Mouse (Mus musculus) liver, postnatal 0 days (tissue): Measurements from ENCODE around the gene Hdac9. TPM values are rescaled to one million over a fixed set of nuclear protein-coding genes. Genes with fewer than 3 reads are reported as not detected.

Source experiments
- ATAC-seq: fragments of 200-750 bp; cut with Nextera tagmentation; 2 replicates; pipeline ENCODE4 v1.8.0; 2017; ENCODE audit warnings: mild to moderate bottlenecking, moderate library complexity
- DNase-seq: peaks from one replicate; pipeline ENCODE4 v3.0.0-alpha.2; 2016
- H3K27ac ChIP-seq: fragments of 300-500 bp; sonication (generic); 2 replicates; pipeline ENCODE4 v1.5.1; 2014; ENCODE audit warnings: antibody characterized with exemption, moderate library complexity, mild to moderate bottlenecking, low read depth
- H3K27me3 ChIP-seq: fragments of 300-500 bp; sonication (generic); 2 replicates; pipeline ENCODE4 v1.6.1; 2014; ENCODE audit warnings: low read length, control low read depth, mixed read lengths; ENCODE audit not compliant: insufficient read depth
- H3K36me3 ChIP-seq: fragments of 300-500 bp; sonication (generic); replicated peaks from 2 replicates; pipeline ENCODE4 v1.6.1; 2014; ENCODE audit warnings: mild to moderate bottlenecking, control low read depth, low read length, moderate library complexity, mixed read lengths; ENCODE audit not compliant: insufficient read depth
- H3K4me1 ChIP-seq: fragments of 300-500 bp; sonication (generic); 2 replicates; pipeline ENCODE4 v1.6.1; 2014; ENCODE audit warnings: antibody characterized with exemption, mild to moderate bottlenecking, control low read depth; ENCODE audit not compliant: insufficient read depth
- H3K4me2 ChIP-seq: fragments of 300-500 bp; sonication (generic); 2 replicates; pipeline ENCODE4 v1.6.1; 2014; ENCODE audit warnings: low read depth, mild to moderate bottlenecking, low read length, moderate library complexity, mixed read lengths
- H3K4me3 ChIP-seq: fragments of 300-500 bp; sonication (generic); 2 replicates; pipeline ENCODE4 v1.5.1; 2014; ENCODE audit warnings: low read depth, low read length
- H3K9ac ChIP-seq: fragments of 300-500 bp; sonication (generic); replicated peaks from 2 replicates; pipeline ENCODE4 v1.6.1; 2014; ENCODE audit warnings: mild to moderate bottlenecking, moderate library complexity
- H3K9me3 ChIP-seq: fragments of 300-500 bp; sonication (generic); 2 replicates; pipeline ENCODE4 v1.6.1; 2016; ENCODE audit warnings: mild to moderate bottlenecking, control low read depth, low read length, mixed read lengths
- CTCF ChIP-seq: sonication (generic); IDR thresholded peaks from 2 replicates; pipeline ENCODE4 v1.5.1; 2016; ENCODE audit warnings: antibody characterized with exemption, low read depth
- EP300 ChIP-seq: IDR thresholded peaks from 2 replicates; pipeline ENCODE4 v1.6.1; 2016; ENCODE audit warnings: antibody characterized with exemption, low read depth, mild to moderate bottlenecking
- WGBS: fragments of 180-500 bp; shearing (Covaris S2); extraction: QIAGEN DNeasy Blood & Tissue Kit; methylation state at CpG from one replicate; pipeline ENCODE4 v1.1.7; 2014; ENCODE audit not compliant: insufficient replicate concordance; 5-methylcytosine and 5-hydroxymethylcytosine counted together
- polyA plus RNA-seq: library from polyadenylated mRNA; unstranded; fragments of >200 nt; fragmentation: Nextera tagmentation; extraction: Ambion mirVana; gene quantifications from 2 replicates; pipeline ENCODE4 v1.2.1, GENCODE M21; 2015

The Hdac9 gene
- polyA plus RNA-seq, 1 experiment from 2014 or later = 1.3 TPM

DNA sequence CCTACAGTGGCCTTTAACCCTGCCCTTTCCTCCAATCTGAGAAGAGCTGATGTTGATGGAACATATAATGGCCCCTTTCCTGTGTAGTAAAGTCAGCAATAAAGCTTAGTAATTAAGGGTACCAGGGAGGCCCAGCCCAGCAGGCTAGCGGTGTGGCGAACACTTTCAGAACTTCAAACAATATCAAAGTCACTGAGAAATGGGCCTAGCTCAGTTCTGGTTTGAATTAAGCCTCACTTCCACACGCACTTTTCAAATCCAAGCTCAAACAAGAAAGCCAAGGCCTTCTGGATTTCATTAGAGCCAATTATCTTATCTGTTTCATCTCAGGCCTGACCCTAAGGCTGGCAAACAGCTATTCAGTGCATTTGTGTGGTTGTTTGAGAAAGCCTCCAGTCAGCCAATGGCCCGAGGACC lies 716.9 kb downstream of the Hdac9 start:
- no peak overlapping the region for H3K4me3 ChIP-seq
- no peaks in the 10 kb centered on the region for H3K4me1 ChIP-seq
- ATAC-seq (no peak), DNase-seq (no peak)
- H3K27me3 ChIP-seq = no peaks in the 10 kb centered on the region
- H3K27ac ChIP-seq = no peak overlapping the region
- no peaks in the 10 kb centered on the region for H3K9me3 ChIP-seq
- H3K9ac ChIP-seq = no peak overlapping the region
- TF ChIP-seq CTCF (no peak), EP300 (no peak)
- H3K4me2 ChIP-seq = no peak overlapping the region
- 65% methylated on average over 4 of the region's 4 CpGs for WGBS
- no peaks in the 10 kb centered on the region for H3K36me3 ChIP-seq

DNA sequence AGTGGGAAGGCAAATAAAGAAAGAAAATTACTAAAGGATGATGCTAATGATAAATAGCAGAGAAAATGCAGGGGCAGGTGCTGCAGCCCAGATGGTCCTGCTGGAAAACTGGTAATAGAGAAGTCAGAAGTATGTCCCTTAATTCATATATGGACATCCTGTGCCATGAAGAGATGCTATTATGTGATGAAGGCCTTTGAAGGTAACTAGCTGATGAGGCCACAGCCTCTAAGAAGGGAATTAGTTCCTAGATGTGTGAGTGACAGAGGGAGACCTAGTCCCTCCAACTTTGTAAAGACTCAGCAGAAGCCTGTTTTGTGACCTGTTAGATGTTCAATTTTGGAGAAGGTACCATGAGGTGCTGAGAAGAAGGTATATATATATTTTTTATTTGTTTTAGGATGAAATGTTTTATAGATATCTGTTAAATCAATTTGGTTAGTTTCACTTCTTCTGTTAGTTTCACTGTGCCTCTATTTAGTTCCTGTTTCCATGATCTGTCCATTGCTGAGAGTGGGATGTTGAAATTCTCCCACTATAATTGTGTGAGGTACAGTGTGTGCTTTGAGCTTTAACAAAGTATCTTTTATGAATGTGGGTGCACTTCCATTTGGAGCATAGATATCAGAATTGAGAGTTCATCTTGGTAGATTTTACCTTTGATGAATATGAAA lies 721.6 kb downstream of the Hdac9 start:
- TF ChIP-seq EP300 (no peak), CTCF (no peak)
- no peak for ATAC-seq
- H3K27ac ChIP-seq = no peak overlapping the region
- no peaks in the 10 kb centered on the region for H3K27me3 ChIP-seq
- no peaks in the 10 kb centered on the region for H3K9me3 ChIP-seq
- no peaks in the 10 kb centered on the region for H3K36me3 ChIP-seq
- H3K4me2 ChIP-seq = no peak overlapping the region
- no peak overlapping the region for H3K4me3 ChIP-seq
- DNase-seq = no peak
- H3K9ac ChIP-seq = no peak overlapping the region
- no peaks in the 10 kb centered on the region for H3K4me1 ChIP-seq

DNA sequence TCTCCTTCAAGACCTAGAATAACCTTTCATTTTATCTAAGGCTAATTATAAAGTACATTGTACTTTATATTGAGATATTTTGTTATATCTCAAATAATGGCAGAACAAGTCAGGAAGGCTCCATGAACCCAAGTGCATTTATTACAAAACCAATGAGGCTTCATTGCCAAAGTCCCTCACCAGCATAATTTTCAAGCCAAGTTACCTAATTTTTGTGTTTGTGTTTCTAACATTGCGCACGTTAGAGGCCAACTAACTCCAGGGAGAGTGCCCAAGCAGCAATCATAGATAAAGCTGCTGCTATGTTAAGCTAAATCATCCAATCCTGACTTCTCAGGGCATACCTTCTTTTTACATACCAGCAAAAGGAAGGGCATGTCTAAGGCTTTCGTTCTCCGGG lies 722.8 kb downstream of the Hdac9 start:
- Histone ChIP-seq H3K9me3 (no peaks in the 10 kb centered on the region), H3K36me3 (no peaks in the 10 kb centered on the region), H3K4me3 (no peak overlapping the region), H3K4me1 (no peaks in the 10 kb centered on the region), H3K9ac (no peak overlapping the region), H3K27me3 (no peaks in the 10 kb centered on the region), H3K4me2 (no peak overlapping the region), H3K27ac (no peak overlapping the region)
- TF ChIP-seq CTCF (no peak), EP300 (no peak)
- DNase-seq = no peak
- ATAC-seq = no peak
- WGBS = 81% methylated on average over 4 of the region's 4 CpGs

DNA sequence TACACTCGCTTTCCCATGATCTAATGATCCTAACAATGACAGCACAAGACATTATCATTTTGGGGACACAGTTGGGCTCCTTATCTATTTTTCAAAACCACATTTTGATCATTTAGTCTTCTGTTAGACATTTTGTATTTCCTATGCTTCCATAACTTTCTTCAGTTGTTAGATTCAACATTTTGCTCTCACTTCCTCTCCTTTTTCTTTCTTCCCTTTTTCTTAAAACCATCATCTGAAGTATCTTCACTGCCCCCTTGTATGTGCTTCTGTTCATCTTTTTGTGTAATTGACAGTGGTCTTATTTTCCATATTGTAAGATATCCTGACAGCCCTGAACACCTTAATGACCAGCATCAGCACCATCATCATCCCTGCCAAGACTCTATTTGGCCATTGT lies 725.6 kb downstream of the Hdac9 start:
- H3K9ac ChIP-seq = no peak overlapping the region
- no peak overlapping the region for H3K4me3 ChIP-seq
- WGBS = 83% methylated on average over 1 of the region's 1 CpGs
- no peak for ATAC-seq
- no peak overlapping the region for H3K27ac ChIP-seq
- H3K36me3 ChIP-seq = no peaks in the 10 kb centered on the region
- no peaks in the 10 kb centered on the region for H3K9me3 ChIP-seq
- no peak for DNase-seq
- H3K4me1 ChIP-seq = no peaks in the 10 kb centered on the region
- no peaks in the 10 kb centered on the region for H3K27me3 ChIP-seq
- H3K4me2 ChIP-seq = no peak overlapping the region
- TF ChIP-seq EP300 (no peak), CTCF (no peak)

DNA sequence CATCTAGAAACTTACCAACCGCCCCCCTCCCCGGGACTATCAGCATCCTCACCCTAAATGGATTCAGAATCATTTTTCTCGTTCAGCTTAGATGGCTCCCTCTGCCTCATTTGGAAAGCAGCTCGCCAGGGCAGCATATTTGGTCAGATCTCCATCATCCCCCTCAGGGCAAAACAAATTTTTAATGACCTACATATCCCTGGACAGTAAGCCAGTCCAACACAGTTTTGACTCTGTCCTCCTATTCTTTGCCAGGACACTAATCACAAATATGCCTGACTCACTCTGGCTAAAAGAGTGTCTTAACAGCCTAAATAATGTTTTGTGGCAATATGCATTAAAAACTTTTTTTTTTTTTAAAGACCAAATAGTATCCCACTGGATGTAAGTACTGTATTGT lies 738.0 kb downstream of the Hdac9 start:
- WGBS = 74% methylated on average over 4 of the region's 4 CpGs
- H3K9me3 ChIP-seq = no peaks in the 10 kb centered on the region

DNA sequence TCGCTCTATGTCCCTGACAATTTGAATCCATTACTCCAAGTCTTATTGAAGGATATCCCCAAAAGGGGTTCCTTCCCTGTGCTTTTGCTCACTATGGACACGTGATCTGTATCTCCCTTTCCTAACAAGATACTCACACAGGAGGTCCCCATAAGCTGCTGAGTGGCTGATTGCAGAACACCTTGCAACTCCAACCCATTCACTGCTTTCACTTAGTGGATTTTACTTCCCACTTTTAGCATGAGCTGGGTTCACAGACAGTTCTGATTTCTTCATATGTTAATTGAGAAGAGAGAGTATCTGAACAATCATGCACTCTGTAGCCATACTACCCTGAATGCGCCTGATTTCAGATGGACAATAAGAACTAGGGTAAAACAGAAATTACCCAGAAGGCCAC lies 740.1 kb downstream of the Hdac9 start:
- whole genome bisulfite sequencing = 75% methylated on average over 3 of the region's 3 CpGs

More for the DNA sequence above, 738.0 kb downstream of the Hdac9 start:
- ATAC-seq (no peak), DNase-seq (no peak)
- Histone ChIP-seq H3K4me2 (no peak overlapping the region), H3K27ac (no peak overlapping the region), H3K36me3 (no peaks in the 10 kb centered on the region), H3K27me3 (no peaks in the 10 kb centered on the region), H3K9ac (no peak overlapping the region), H3K4me3 (no peak overlapping the region), H3K4me1 (no peaks in the 10 kb centered on the region)
- TF ChIP-seq EP300 = no peak
- TF ChIP-seq CTCF = no peak

DNA sequence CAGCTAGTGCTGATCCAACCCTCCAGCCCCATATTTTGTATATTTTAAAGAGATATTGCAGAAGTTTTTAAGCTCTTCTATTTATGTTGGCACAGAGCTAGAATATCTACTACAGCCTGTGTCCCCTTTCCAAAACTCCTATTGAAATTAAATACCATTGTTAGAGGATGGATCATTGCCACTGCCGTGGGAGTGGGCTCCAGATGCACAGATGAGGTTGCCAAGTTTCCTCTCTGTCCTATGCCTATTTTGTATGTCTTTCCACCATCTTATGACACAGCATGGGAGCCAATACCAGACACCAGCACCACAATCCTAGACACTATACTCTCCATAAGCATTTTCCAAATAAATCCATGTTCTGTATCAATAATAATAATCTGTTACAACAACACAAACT lies 743.9 kb downstream of the Hdac9 start:
- DNase-seq (no peak), ATAC-seq (no peak)
- Histone ChIP-seq H3K4me2 (no peak overlapping the region), H3K9ac (no peak overlapping the region), H3K27me3 (no peaks in the 10 kb centered on the region), H3K9me3 (no peaks in the 10 kb centered on the region), H3K4me3 (no peak overlapping the region), H3K27ac (no peak overlapping the region), H3K4me1 (no peaks in the 10 kb centered on the region), H3K36me3 (no peaks in the 10 kb centered on the region)
- WGBS = 70% methylated on average over 1 of the region's 1 CpGs
- TF ChIP-seq EP300 = no peak
- TF ChIP-seq CTCF = no peak

More for the DNA sequence above, 740.1 kb downstream of the Hdac9 start:
- H3K27me3 ChIP-seq = no peaks in the 10 kb centered on the region
- TF ChIP-seq EP300 = no peak
- TF ChIP-seq CTCF = no peak
- H3K4me2 ChIP-seq = no peak overlapping the region
- H3K9ac ChIP-seq = no peak overlapping the region
- DNase-seq (no peak), ATAC-seq (no peak)
- no peaks in the 10 kb centered on the region for H3K36me3 ChIP-seq
- H3K4me1 ChIP-seq = no peaks in the 10 kb centered on the region
- no peaks in the 10 kb centered on the region for H3K9me3 ChIP-seq
- no peak overlapping the region for H3K27ac ChIP-seq
- H3K4me3 ChIP-seq = no peak overlapping the region
